Mouse (Mus musculus): Measurements from ENCODE around the gene Cald1. TPM values are rescaled to one million over a fixed set of nuclear protein-coding genes. Genes with fewer than 3 reads are reported as not detected.
A peak's percentile ranks its signal among the peaks of the same experiment; 100 is the strongest.

Cald1 gene
- total and polyA plus RNA-seq, 2 experiments from 2014 or later: 20.7 to 40.5 TPM

DNA sequence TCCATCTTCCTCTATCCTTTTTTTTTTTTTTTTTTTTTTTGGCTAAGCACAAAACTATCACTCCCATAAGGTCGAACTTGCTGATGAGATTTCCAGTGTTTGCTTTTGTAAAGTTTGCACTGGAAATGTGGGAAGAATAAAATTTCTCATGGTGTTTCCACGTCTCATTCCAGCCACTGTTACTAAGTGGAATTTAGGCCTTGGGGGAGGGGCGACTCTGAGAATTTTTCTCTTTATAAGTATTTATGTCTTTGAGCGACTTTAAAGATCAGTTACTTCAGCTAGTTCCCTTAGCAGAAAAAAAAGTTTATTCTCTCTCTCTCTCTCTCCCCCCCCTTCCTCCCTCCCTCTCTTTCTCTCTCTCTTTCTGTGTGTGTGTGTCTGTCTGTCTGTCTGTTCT lies 8.1 kb downstream of the Cald1 start:
- no peak for ATAC-seq (ENCODE audit: low FRiP score)
- no peak overlapping the region for H3K27ac ChIP-seq (ENCODE audit: low read depth, low read length)
- H3K36me3 ChIP-seq (ENCODE audit: insufficient read depth, low read length): no peaks in the 10 kb centered on the region
- H3K9me3 ChIP-seq (ENCODE audit: low read length): no peaks in the 10 kb centered on the region
- H3K9ac ChIP-seq (replicated peaks; ENCODE audit: low read length, poor library complexity, severe bottlenecking): no peak overlapping the region
- H3K4me3 ChIP-seq (ENCODE audit: low read depth, low read length): no peak overlapping the region
- WGBS: 75% methylated on average over 4 of the region's 4 CpGs
- H3K4me2 ChIP-seq (ENCODE audit: low read depth, low read length, poor library complexity, severe bottlenecking): no peak overlapping the region
- TF ChIP-seq CTCF (IDR thresholded peaks at IDR 0.05): no peak
- 0 out of 2 replicates have a peak, but pooled peaks cover 3% of the 10 kb centered on the region for H3K4me1 ChIP-seq (ENCODE audit: insufficient read depth, low read length)
- no peak for DNase-seq (ENCODE audit: low spot score)
- no peaks in the 10 kb centered on the region for H3K27me3 ChIP-seq (ENCODE audit: insufficient read depth, low read length)

DNA sequence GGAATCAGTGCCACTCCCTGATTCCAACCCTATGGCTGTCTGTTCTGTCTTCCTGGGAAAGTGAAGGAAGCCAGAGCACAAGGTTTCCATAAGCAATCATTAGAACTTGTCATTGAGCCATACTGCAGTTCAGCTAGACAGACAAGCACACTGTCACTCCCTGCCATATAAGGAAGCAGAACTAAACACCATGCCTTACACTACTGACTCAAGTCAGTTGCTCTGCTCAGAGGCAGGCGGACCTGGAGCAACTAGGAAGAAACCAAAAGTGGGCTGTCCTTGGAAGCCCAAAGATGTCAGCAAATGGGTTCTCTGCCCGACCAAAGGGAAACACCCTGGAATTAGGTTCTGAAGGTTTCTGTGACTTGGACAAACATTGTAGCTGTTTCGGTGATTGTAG lies 10.3 kb downstream of the Cald1 start:
- H3K27me3 ChIP-seq (ENCODE audit: insufficient read depth, low read length): no peaks in the 10 kb centered on the region
- no peak overlapping the region for H3K9ac ChIP-seq (replicated peaks; ENCODE audit: low read length, poor library complexity, severe bottlenecking)
- H3K27ac ChIP-seq (ENCODE audit: low read depth, low read length): no peak overlapping the region
- 0 out of 2 replicates have a peak, but pooled peaks cover 3% of the 10 kb centered on the region for H3K4me1 ChIP-seq (ENCODE audit: insufficient read depth, low read length)
- no peak for TF ChIP-seq CTCF (IDR thresholded peaks at IDR 0.05)
- H3K36me3 ChIP-seq (ENCODE audit: insufficient read depth, low read length): no peaks in the 10 kb centered on the region
- H3K4me2 ChIP-seq (ENCODE audit: low read depth, low read length, poor library complexity, severe bottlenecking): no peak overlapping the region
- no peaks in the 10 kb centered on the region for H3K9me3 ChIP-seq (ENCODE audit: low read length)
- DNase-seq (ENCODE audit: low spot score) (no peak), ATAC-seq (ENCODE audit: low FRiP score) (no peak)
- H3K4me3 ChIP-seq (ENCODE audit: low read depth, low read length): no peak overlapping the region
- 96% methylated on average over 3 of the region's 3 CpGs for WGBS

DNA sequence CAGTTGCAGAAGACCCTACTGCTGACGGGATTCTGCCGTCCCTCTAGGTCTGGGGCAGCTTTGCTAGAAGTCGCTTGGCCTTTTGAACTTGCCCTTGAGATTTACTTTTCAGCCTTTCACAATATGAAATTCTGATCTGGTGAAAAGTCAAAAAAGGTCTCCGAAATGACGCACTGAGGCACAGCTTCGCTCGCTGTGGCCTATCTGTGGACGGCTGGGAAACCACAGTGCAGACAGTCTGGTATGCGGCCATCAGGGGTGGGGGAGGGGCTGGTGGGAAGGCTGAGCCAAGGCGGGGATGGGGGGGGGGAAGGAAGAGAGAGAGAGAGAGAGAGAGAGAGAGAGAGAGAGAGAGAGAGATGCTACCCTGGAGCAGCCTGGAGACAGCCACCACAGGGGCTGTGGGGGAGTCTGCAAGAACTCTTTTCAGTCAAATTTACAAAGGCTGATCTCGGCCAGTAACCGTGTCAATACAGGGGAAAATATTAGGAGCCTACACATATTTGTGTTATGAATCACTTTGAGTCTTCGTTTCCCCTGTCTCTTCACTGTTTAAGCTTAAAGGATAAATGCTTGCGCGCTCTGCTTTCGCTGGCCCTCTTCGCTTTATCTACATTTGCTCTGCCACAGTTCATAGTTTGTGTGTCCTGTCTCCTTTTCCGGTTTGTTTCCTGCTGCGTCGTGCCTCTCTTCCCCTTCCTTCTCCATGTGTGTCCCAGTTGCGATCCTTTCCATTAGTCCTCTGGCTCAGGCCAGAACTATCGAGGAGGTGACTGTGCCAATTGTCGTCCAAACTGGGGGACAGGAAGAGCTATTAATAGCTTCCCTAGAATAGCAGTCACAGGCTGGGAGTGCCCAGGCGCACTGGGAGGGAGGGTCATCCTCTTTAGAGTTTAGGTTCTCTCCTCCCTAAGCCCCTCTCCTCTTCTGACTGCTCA lies 11.9 kb downstream of the Cald1 start:
- Histone ChIP-seq H3K27me3 (ENCODE audit: insufficient read depth, low read length) (no peaks in the 10 kb centered on the region), H3K9me3 (ENCODE audit: low read length) (no peaks in the 10 kb centered on the region), H3K27ac (ENCODE audit: low read depth, low read length) (no peak overlapping the region), H3K4me1 (ENCODE audit: insufficient read depth, low read length) (0 out of 2 replicates have a peak, but pooled peaks cover 3% of the 10 kb centered on the region), H3K36me3 (ENCODE audit: insufficient read depth, low read length) (no peaks in the 10 kb centered on the region), H3K9ac (replicated peaks; ENCODE audit: low read length, poor library complexity, severe bottlenecking) (no peak overlapping the region), H3K4me2 (ENCODE audit: low read depth, low read length, poor library complexity, severe bottlenecking) (0 out of 2 replicates have a peak overlapping the region, but pooled peaks have one; percentile 0), H3K4me3 (ENCODE audit: low read depth, low read length) (no peak overlapping the region)
- ATAC-seq (ENCODE audit: low FRiP score): no peak
- no peak for TF ChIP-seq CTCF (IDR thresholded peaks at IDR 0.05)
- 44% methylated on average over 24 of the region's 24 CpGs for WGBS
- DNase-seq (ENCODE audit: low spot score): no peak

DNA sequence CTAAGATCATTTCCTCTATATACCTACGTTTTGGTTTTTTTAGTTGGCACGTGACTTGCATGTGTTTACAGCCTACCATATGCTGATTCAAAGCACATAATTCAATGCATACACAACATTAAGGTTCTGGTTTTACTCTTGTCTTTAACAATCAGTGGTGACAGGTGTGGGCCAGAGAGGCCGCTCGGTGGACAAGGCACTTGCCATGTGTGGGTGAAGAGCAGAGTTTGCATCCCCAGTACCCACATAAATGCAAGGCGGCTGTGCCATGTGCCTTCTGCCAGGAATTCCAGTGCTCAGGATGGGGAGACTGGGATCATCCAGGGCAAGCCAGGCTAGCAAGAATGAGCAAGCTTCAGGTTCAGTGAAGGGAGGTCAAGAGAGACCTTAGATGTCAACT lies 14.8 kb downstream of the Cald1 start:
- 0 out of 2 replicates have a peak, but pooled peaks cover 3% of the 10 kb centered on the region for H3K4me1 ChIP-seq (ENCODE audit: insufficient read depth, low read length)
- no peak for DNase-seq (ENCODE audit: low spot score)
- no peak overlapping the region for H3K4me2 ChIP-seq (ENCODE audit: low read depth, low read length, poor library complexity, severe bottlenecking)
- no peaks in the 10 kb centered on the region for H3K9me3 ChIP-seq (ENCODE audit: low read length)
- H3K9ac ChIP-seq (replicated peaks; ENCODE audit: low read length, poor library complexity, severe bottlenecking): no peak overlapping the region
- 91% methylated on average over 5 of the region's 5 CpGs for WGBS
- no peak for TF ChIP-seq CTCF (IDR thresholded peaks at IDR 0.05)
- H3K4me3 ChIP-seq (ENCODE audit: low read depth, low read length): no peak overlapping the region
- H3K36me3 ChIP-seq (ENCODE audit: insufficient read depth, low read length): no peaks in the 10 kb centered on the region
- no peak overlapping the region for H3K27ac ChIP-seq (ENCODE audit: low read depth, low read length)
- H3K27me3 ChIP-seq (ENCODE audit: insufficient read depth, low read length): no peaks in the 10 kb centered on the region
- no peak for ATAC-seq (ENCODE audit: low FRiP score)

DNA sequence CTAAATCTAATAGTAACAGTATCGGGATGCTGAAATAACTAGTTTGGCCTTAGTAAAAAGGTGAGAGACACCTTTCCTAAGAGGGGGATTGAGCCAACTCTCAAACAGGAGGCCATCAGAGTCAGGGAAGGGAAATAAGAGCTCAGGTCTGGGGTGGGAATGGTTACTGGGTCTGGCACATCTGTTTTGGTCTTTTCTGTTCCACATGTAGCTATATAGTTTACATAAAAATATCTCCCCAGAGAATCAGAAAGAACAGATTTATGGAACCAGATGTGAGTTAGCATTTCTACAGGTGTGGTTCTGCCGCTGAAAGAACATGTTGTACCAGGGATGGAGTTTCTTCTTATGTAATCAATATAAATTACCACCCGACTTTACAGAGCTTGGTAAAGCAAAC lies 17.1 kb downstream of the Cald1 start:
- Histone ChIP-seq H3K9ac (replicated peaks; ENCODE audit: low read length, poor library complexity, severe bottlenecking) (no peak overlapping the region), H3K27ac (ENCODE audit: low read depth, low read length) (no peak overlapping the region), H3K4me1 (ENCODE audit: insufficient read depth, low read length) (no peaks in the 10 kb centered on the region), H3K27me3 (ENCODE audit: insufficient read depth, low read length) (no peaks in the 10 kb centered on the region), H3K9me3 (ENCODE audit: low read length) (no peaks in the 10 kb centered on the region), H3K4me3 (ENCODE audit: low read depth, low read length) (no peak overlapping the region), H3K4me2 (ENCODE audit: low read depth, low read length, poor library complexity, severe bottlenecking) (no peak overlapping the region), H3K36me3 (ENCODE audit: insufficient read depth, low read length) (no peaks in the 10 kb centered on the region)
- TF ChIP-seq CTCF (IDR thresholded peaks at IDR 0.05): no peak
- DNase-seq (ENCODE audit: low spot score) (no peak), ATAC-seq (ENCODE audit: low FRiP score) (no peak)
- WGBS: 97% methylated on average over 3 of the region's 3 CpGs

DNA sequence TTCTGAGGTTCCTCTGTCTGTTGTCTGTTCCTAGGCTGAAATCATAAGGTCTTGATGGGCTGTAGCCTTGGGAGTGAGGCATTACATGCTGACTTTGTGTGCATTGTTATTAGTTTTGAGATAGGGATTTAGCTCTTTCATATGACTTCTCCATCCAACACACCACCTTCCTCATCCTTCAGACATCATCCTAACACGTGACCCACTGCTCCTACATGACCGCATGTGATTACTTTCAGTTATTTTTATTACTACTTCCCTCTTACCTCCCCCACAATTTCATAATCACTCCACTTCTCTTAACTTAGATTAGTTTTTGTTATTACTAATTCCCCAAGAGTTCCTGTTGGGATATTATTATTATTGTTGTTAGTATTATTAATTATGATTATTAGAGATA lies 21.2 kb downstream of the Cald1 start:
- Histone ChIP-seq H3K27ac (ENCODE audit: low read depth, low read length) (no peak overlapping the region), H3K4me3 (ENCODE audit: low read depth, low read length) (no peak overlapping the region), H3K4me1 (ENCODE audit: insufficient read depth, low read length) (no peaks in the 10 kb centered on the region), H3K36me3 (ENCODE audit: insufficient read depth, low read length) (no peaks in the 10 kb centered on the region), H3K9ac (replicated peaks; ENCODE audit: low read length, poor library complexity, severe bottlenecking) (no peak overlapping the region), H3K27me3 (ENCODE audit: insufficient read depth, low read length) (no peaks in the 10 kb centered on the region), H3K9me3 (ENCODE audit: low read length) (no peaks in the 10 kb centered on the region), H3K4me2 (ENCODE audit: low read depth, low read length, poor library complexity, severe bottlenecking) (no peak overlapping the region)
- WGBS: 91% methylated on average over 2 of the region's 2 CpGs
- no peak for TF ChIP-seq CTCF (IDR thresholded peaks at IDR 0.05)
- ATAC-seq (ENCODE audit: low FRiP score) (no peak), DNase-seq (ENCODE audit: low spot score) (no peak)

Data from midbrain, postnatal 0 days (tissue).